Mouse (Mus musculus): ENCODE results near the gene Arsg.

- no peak for TF ChIP-seq ELF1 (IDR thresholded peaks at IDR 0.05; ENCODE audit: low read depth, low read length)
- no peak for TF ChIP-seq POLR2A (IDR thresholded peaks at IDR 0.05; ENCODE audit: low read depth, low read length)
- no peak for TF ChIP-seq MAX (IDR thresholded peaks at IDR 0.05; ENCODE audit: low read length)
- TF ChIP-seq CTCF (conservative IDR thresholded peaks at IDR 0.05 in 1 of 2, IDR thresholded peaks at IDR 0.05 in 1 of 2; ENCODE audit: low read depth in 2 of 2, low read length in 2 of 2): no peak
- no peak for TF ChIP-seq RAD21 (IDR thresholded peaks at IDR 0.05; ENCODE audit: low read depth, low read length)
- no peak for TF ChIP-seq MXI1 (IDR thresholded peaks at IDR 0.05; ENCODE audit: low read depth, low read length)
- no peak for TF ChIP-seq E2F4 (IDR thresholded peaks at IDR 0.05; ENCODE audit: insufficient replicate concordance, low read depth, low read length)
Measured at GRCm38 (mm10) chr11:109586424-109586823, 113.2 kb downstream of the Arsg start.

Data from CH12.LX (cell line).